Mouse (Mus musculus): ENCODE measurements at regions not wholly inside any gene's neighbourhood (a gene's known extent, or its start where the extent isn't known, plus 50 kb on each side); places are given as distances from the start of the nearest gene placed in this dataset.

DNA sequence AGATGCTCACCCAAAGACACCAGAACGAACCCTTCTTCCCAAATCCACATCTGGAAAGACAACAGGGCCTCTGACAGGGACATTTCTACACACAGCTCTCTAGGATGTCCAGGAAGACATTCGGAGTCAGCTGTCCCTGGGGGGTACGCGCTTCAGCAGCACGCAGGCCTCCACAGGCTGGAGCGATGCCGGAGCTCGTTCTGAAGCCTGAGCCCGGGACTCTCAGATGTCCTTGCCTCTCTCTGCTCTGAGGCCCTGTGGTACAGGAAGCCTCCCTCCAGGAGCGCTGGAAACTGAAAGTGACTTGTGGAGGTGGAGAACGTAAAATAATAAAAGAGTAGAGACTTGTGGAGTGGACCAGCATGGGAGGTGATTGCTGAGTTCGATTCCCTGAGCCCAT lies 116.8 kb upstream of the 1700021F07Rik start:
- Histone ChIP-seq H3K4me1 (ENCODE audit: control insufficient read depth, insufficient read depth, low read length) (peaks cover 11% of the 10 kb centered on the region), H3K4me3 (ENCODE audit: insufficient read depth, low read depth, low read length) (no peak overlapping the region), H3K27ac (ENCODE audit: insufficient read depth, low read depth, low read length) (no peak overlapping the region)
- 89% methylated on average over 12 of the region's 12 CpGs for WGBS
- TF ChIP-seq POLR2A (IDR thresholded peaks at IDR 0.05; ENCODE audit: insufficient read depth, low read depth, low read length): no peak
- no peak for TF ChIP-seq CTCF (IDR thresholded peaks at IDR 0.05; ENCODE audit: insufficient read depth, low read depth, low read length)

DNA sequence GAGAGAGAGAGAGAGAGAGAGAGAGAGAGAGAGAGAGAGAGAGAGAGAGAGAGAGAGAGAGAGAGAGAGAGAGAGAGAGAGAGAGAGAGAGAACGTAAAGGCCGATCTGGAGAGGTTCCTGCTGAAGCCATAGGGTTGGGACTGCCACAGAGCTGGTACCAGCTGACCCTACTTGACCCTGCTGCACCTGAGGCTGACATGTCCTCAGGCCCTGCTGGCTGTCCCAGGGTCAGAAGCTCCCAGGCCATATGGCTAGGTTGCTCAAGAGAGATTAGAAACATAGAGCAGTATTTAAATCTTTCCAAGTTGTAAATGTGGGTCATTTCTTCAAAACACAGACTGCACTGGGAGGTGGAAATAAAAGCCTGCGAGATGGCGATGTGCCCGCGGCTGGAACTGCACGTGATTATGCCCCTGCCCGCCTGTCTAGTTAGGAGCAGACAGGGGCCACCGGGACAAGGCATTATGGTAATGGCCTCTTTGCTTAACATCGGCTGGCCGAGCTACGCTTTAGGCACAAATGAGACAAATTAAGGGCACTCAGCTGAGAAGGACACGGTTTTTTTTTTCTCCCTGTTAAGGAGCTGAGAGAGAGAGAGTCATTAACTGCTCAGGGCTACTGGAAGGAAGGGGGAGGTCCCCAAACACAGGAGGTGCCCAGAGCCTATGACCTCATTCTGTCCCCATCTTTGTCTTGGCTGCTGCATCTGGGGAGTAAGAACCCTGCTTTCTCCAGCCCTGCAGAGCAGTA lies 115.9 kb upstream of the 1700021F07Rik start:
- TF ChIP-seq CTCF (IDR thresholded peaks at IDR 0.05; ENCODE audit: insufficient read depth, low read depth, low read length) (no peak), POLR2A (IDR thresholded peaks at IDR 0.05; ENCODE audit: insufficient read depth, low read depth, low read length) (no peak)
- no peak overlapping the region for H3K27ac ChIP-seq (ENCODE audit: insufficient read depth, low read depth, low read length)
- no peak overlapping the region for H3K4me3 ChIP-seq (ENCODE audit: insufficient read depth, low read depth, low read length)
- H3K4me1 ChIP-seq (ENCODE audit: control insufficient read depth, insufficient read depth, low read length): peaks cover 11% of the 10 kb centered on the region
- 31% methylated on average over 13 of the region's 13 CpGs for WGBS

DNA sequence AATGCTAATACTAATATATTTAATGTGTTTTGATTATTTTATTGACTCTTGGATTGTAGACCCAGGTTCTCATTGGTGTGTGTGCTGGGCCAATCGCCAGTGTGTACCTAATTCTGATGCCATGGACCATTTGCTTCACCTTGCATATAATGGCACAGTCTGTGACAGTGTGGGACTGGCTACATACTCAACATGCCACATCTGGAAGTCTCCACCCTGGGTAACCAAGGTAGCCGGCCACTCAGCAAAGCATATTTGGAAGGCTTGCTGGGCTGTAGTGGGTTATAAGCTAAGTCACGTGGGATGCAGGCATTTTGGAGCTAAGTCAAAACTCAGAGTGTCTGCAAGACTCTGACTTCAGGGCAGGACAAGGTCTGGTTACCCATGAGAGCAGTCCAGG lies 115.3 kb upstream of the 1700021F07Rik start:
- TF ChIP-seq CTCF (IDR thresholded peaks at IDR 0.05; ENCODE audit: insufficient read depth, low read depth, low read length) (no peak), POLR2A (IDR thresholded peaks at IDR 0.05; ENCODE audit: insufficient read depth, low read depth, low read length) (no peak)
- Histone ChIP-seq H3K4me3 (ENCODE audit: insufficient read depth, low read depth, low read length) (no peak overlapping the region), H3K27ac (ENCODE audit: insufficient read depth, low read depth, low read length) (no peak overlapping the region), H3K4me1 (ENCODE audit: control insufficient read depth, insufficient read depth, low read length) (peaks cover 11% of the 10 kb centered on the region)
- 69% methylated on average over 3 of the region's 3 CpGs for WGBS

DNA sequence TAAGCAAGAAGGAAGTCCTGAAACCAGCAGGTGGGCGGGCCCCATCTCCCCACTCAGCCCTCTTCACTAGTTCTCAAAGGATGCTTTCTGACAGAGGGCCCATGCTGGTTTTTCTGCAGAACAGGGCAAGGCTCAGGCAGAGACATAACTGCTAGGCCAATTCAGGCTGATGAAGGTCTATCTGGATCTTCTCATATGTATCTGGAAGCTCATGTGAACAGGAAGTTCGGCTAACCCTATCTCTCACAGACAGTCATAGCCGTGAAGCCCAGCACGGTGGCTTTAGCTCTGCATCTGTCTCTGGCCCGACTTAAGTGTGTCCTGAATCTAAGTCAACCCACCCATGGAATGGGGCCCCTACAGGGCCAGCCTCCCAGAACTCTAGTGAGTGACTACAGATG lies 113.7 kb upstream of the 1700021F07Rik start:
- Histone ChIP-seq H3K4me1 (ENCODE audit: control insufficient read depth, insufficient read depth, low read length) (peaks cover 15% of the 10 kb centered on the region), H3K4me3 (ENCODE audit: insufficient read depth, low read depth, low read length) (no peak overlapping the region), H3K27ac (ENCODE audit: insufficient read depth, low read depth, low read length) (no peak overlapping the region)
- 93% methylated on average over 5 of the region's 5 CpGs for WGBS
- no peak for TF ChIP-seq CTCF (IDR thresholded peaks at IDR 0.05; ENCODE audit: insufficient read depth, low read depth, low read length)
- no peak for TF ChIP-seq POLR2A (IDR thresholded peaks at IDR 0.05; ENCODE audit: insufficient read depth, low read depth, low read length)

DNA sequence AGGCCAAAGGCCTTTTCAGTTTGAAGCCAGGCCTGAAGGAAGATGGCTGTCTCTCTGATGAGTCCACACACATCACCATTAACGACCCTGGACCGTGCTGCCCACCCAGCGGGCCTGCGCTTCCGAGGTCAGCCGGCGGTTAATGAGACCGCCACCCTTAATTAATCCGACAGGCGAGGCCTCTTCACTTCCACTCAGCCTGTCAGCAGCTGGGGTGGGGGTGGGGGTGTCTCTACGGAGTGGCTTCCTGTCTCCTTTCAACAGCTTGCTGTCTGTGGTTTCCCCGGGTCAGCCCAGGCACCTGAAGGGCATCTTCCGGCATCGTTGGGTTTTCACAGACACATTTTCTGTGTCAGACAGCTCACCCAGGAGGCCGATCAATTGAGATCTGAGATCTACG lies 113.0 kb upstream of the 1700021F07Rik start:
- no peak for TF ChIP-seq POLR2A (IDR thresholded peaks at IDR 0.05; ENCODE audit: insufficient read depth, low read depth, low read length)
- no peak for TF ChIP-seq CTCF (IDR thresholded peaks at IDR 0.05; ENCODE audit: insufficient read depth, low read depth, low read length)

DNA sequence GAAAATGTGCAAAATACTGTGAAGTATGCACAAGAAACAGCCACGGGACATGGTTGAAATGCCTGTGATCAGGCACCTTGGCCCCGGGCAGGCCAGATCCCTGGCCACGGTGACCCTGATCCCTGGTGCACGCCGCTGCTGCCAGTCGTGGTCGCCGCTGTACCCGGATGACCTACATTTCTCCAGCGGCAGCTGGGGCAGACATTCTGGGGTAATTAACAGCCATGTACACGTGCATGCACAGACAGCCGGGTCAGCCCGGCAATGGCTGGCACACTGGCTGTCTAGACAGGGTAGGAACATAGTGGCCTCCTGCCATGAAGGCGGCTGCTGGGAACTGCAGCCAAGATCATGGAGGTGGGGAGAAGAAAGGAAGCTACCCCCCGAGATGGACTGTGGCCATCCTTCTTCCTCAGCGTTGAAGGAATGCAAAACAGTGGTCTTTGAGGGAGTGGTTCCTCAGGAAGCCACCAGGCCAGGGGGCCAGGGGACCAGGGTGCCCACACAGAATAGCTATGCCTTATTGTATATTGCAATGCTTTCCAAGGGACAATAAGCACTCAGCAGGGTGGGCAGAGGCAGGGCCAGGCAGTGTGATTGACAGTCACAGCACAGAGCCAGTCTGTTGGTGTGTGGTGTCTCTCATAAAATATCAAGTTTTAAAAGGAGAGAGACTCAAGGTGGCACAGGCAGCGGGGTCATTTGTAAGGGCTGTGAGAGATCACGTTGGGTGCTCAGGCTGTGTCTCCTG lies 108.3 kb upstream of the 1700021F07Rik start:
- Histone ChIP-seq H3K27ac (ENCODE audit: insufficient read depth, low read depth, low read length) (no peak overlapping the region), H3K4me3 (ENCODE audit: insufficient read depth, low read depth, low read length) (no peak overlapping the region), H3K4me1 (ENCODE audit: control insufficient read depth, insufficient read depth, low read length) (peaks cover 14% of the 10 kb centered on the region)
- WGBS: 39% methylated on average over 18 of the region's 18 CpGs
- no peak for TF ChIP-seq POLR2A (IDR thresholded peaks at IDR 0.05; ENCODE audit: insufficient read depth, low read depth, low read length)

More for the DNA sequence above, 113.0 kb upstream of the 1700021F07Rik start:
- Histone ChIP-seq H3K4me3 (ENCODE audit: insufficient read depth, low read depth, low read length) (no peak overlapping the region), H3K27ac (ENCODE audit: insufficient read depth, low read depth, low read length) (no peak overlapping the region), H3K4me1 (ENCODE audit: control insufficient read depth, insufficient read depth, low read length) (peaks cover 22% of the 10 kb centered on the region)
- WGBS: 76% methylated on average over 16 of the region's 16 CpGs

DNA sequence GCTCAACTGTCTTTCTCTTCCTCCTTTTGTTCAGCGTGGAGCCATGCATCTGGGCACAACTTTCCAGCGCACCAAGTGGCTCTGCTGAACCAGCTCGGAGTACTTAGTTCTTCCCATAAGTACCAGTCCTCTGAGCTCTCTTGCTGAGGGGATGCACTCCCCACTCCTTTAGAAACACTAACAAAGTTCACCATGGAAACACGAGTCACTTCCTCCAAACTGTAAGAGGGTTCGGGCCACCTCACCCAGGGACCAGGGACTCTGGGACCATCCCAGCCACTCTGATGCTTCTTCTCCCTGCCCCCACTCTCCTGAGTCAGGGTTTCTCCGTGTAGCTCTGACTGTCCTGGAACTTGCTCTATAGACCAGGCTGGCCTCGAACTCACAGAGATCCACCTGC lies 107.0 kb upstream of the 1700021F07Rik start:
- WGBS: 84% methylated on average over 7 of the region's 7 CpGs
- no peak overlapping the region for H3K27ac ChIP-seq (ENCODE audit: insufficient read depth, low read depth, low read length)
- TF ChIP-seq CTCF (IDR thresholded peaks at IDR 0.05; ENCODE audit: insufficient read depth, low read depth, low read length) (no peak), POLR2A (IDR thresholded peaks at IDR 0.05; ENCODE audit: insufficient read depth, low read depth, low read length) (no peak)
- peaks cover 18% of the 10 kb centered on the region for H3K4me1 ChIP-seq (ENCODE audit: control insufficient read depth, insufficient read depth, low read length)
- no peak overlapping the region for H3K4me3 ChIP-seq (ENCODE audit: insufficient read depth, low read depth, low read length)

DNA sequence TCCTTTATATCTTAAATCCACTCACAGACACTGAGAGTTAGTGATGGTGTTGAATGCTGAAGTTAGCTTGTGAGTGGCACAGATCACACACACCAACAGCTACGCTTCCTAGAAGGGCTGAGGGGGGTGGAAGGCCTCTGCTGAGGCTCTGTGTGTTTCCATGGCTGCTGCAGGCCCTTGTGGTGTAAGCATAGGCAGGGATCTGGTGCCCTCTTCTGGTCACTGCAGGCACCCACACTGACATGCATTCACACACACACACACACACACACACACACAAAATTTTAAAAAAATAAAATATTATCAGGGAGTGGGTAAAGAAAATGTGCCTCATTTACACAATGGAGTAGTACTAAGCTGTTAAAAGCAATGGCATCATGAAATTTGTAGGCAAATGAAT lies 105.5 kb upstream of the 1700021F07Rik start:
- H3K27ac ChIP-seq (ENCODE audit: insufficient read depth, low read depth, low read length): no peak overlapping the region
- H3K4me3 ChIP-seq (ENCODE audit: insufficient read depth, low read depth, low read length): no peak overlapping the region
- TF ChIP-seq CTCF (IDR thresholded peaks at IDR 0.05; ENCODE audit: insufficient read depth, low read depth, low read length) (no peak), POLR2A (IDR thresholded peaks at IDR 0.05; ENCODE audit: insufficient read depth, low read depth, low read length) (no peak)
- peaks cover 18% of the 10 kb centered on the region for H3K4me1 ChIP-seq (ENCODE audit: control insufficient read depth, insufficient read depth, low read length)
- WGBS: 95% methylated on average over 1 of the region's 1 CpGs

DNA sequence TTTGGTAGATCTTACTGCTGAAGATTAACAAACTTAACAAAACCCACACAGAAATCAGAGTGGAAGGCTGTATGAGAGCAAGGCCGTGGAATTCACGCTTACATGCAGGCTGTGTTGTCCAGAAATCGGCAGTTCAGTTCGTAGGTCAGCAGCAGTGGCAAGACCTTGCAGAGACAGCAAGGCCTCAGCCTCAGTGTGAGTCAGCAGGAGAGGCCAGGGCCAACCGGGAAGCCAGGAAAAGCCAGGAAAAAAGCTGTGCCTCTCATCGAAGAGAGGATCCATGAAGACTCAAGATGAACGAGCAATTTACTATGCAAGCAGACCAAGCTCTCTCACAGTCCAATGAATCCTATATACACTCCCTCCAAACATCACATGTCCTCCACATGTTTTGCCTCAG lies 103.4 kb upstream of the 1700021F07Rik start:
- WGBS: 86% methylated on average over 7 of the region's 7 CpGs

More for the DNA sequence above, 103.4 kb upstream of the 1700021F07Rik start:
- Histone ChIP-seq H3K27ac (ENCODE audit: insufficient read depth, low read depth, low read length) (no peak overlapping the region), H3K4me3 (ENCODE audit: insufficient read depth, low read depth, low read length) (no peak overlapping the region), H3K4me1 (ENCODE audit: control insufficient read depth, insufficient read depth, low read length) (peaks cover 12% of the 10 kb centered on the region)
- no peak for TF ChIP-seq POLR2A (IDR thresholded peaks at IDR 0.05; ENCODE audit: insufficient read depth, low read depth, low read length)
- no peak for TF ChIP-seq CTCF (IDR thresholded peaks at IDR 0.05; ENCODE audit: insufficient read depth, low read depth, low read length)
